8 mouse cellular contexts compared by ENCODE assay signal in the genomic region with DNA sequence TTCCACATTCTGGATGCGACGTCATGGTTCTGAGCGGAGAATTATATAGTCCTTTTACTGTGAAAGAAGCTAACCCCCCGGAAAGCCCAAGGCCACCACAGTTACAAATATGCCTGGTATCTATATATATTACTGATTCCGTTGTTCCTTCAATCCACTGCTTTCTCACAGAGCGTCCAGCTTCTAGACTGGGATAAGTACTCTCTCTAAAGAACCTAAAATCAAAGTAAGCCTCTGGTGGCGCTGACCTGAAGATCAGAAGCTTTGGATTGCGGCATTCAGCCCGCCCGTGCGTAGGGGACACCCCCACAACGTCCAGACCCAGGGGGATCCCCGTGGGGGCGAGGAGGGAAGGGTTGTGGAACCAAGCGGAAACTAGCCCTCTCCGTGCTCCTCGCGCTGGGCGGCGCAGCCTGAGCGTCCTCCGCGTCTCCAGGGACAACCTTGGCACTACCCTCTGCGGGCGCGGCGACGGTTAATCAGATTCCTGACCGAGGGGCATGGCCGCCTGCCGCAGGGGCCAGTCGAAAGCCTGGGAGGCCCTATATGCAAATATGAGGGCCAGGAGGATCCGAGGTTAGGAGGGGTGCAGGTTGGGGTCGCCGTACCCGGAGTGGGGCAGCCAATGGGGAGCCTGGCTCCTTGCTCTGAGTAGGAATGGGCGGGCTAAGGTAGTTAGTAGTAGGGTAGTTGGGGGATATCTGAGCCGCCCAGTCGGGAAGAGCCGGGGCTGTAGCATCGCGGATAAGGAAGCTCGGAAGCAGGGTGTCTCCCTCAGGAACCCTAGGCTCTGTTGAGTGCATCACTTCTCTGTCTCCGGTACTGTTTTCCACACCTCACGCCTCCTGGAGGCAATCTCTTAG. TPM values are rescaled to one million over a fixed set of nuclear protein-coding genes. Genes with fewer than 3 reads are reported as not detected.
A peak's percentile ranks its signal among the peaks of the same experiment; 100 is the strongest.
DNase-seq lines count a peak whose midpoint lies in the region; ATAC-seq lines count a peak whose summit lies in the region.

No protein-coding gene starts in this region.

- H3K27me3 ChIP-seq in embryonic facial prominence, embryonic 10.5 days (replicated peaks; ENCODE audit: low read depth, poor library complexity, severe bottlenecking), result peaks cover 65% of the 10 kb centered on the region
- H3K27me3 ChIP-seq in hindbrain, embryonic 12.5 days, result peaks cover 48% of the 10 kb centered on the region

- no peak overlapping the region for H3K27ac ChIP-seq in embryonic facial prominence, embryonic 10.5 days (replicated peaks)
- no peak overlapping the region for H3K27ac ChIP-seq in hindbrain, embryonic 12.5 days

- peak overlapping the region; percentile 70 for H3K4me2 ChIP-seq in hindbrain, embryonic 12.5 days (replicated peaks)

- no peaks in the 10 kb centered on the region for H3K36me3 ChIP-seq in embryonic facial prominence, embryonic 10.5 days (replicated peaks)
- no peaks in the 10 kb centered on the region for H3K36me3 ChIP-seq in hindbrain, embryonic 12.5 days

- H3K9me3 ChIP-seq in embryonic facial prominence, embryonic 10.5 days, result no peaks in the 10 kb centered on the region
- no peaks in the 10 kb centered on the region for H3K9me3 ChIP-seq in hindbrain, embryonic 12.5 days (replicated peaks)

- H3K4me1 ChIP-seq in embryonic facial prominence, embryonic 10.5 days, result peaks cover 9% of the 10 kb centered on the region
- peaks cover 9% of the 10 kb centered on the region for H3K4me1 ChIP-seq in hindbrain, embryonic 12.5 days

- peak overlapping the region; percentile 56 for H3K4me3 ChIP-seq in embryonic facial prominence, embryonic 10.5 days
- H3K4me3 ChIP-seq in hindbrain, embryonic 12.5 days, result peak overlapping the region; percentile 38

- DNase-seq in right cerebral cortex, adult 18-20 months, result peak; percentile 2
- DNase-seq in right cerebral cortex, postnatal 36 days (ENCODE audit: low spot score in 2 of 2), result no peak
- DNase-seq in embryonic facial prominence, embryonic 10.5 days (ENCODE audit: low spot score), result peak; percentile 51
- peak; percentile 16 for DNase-seq in liver
- peak; percentile 56 for DNase-seq in neural tube, embryonic 10.5 days (ENCODE audit: extremely low spot score, low spot score)
- no peak for DNase-seq in left cerebral cortex, adult 11 months (ENCODE audit: low spot score)

- WGBS in embryonic facial prominence, embryonic 10.5 days, result 3% methylated on average over 45 of the region's 45 CpGs
- WGBS in hindbrain, embryonic 12.5 days, result 3% methylated on average over 45 of the region's 45 CpGs

- ATAC-seq in hindbrain, embryonic 12.5 days (ENCODE audit: low FRiP score), result no peak
- no peak for ATAC-seq in frontal cortex, adult (ENCODE audit: low TSS enrichment)

- H3K9ac ChIP-seq in hindbrain, embryonic 12.5 days, result peak overlapping the region; percentile 24; the same call in 1 of the 2 replicates

RNA-seq across cellular contexts. Expression of a gene that starts 9.3 kb away (rescaled TPM):
- polyA plus RNA-seq in embryonic facial prominence, embryonic 10.5 days (2016; fragmentation: Nextera tagmentation; extraction: Ambion mirVana), result not detected in 2 replicates
- 0.13 and 0.15 TPM in 2 replicates for polyA plus RNA-seq in hindbrain, embryonic 12.5 days (2016; fragmentation: Nextera tagmentation; extraction: Ambion mirVana)

RNA-seq across cellular contexts. Expression of a gene that starts 12.5 kb away (rescaled TPM):
- polyA plus RNA-seq in embryonic facial prominence, embryonic 10.5 days (2016; fragmentation: Nextera tagmentation; extraction: Ambion mirVana), result not detected in 2 replicates
- 0.15 TPM in 1 of 2 replicates, not detected in the other for polyA plus RNA-seq in hindbrain, embryonic 12.5 days (2016; fragmentation: Nextera tagmentation; extraction: Ambion mirVana)

RNA-seq across cellular contexts. Expression of a gene that starts 48.8 kb away (rescaled TPM):
- polyA plus RNA-seq in embryonic facial prominence, embryonic 10.5 days (2016; fragmentation: Nextera tagmentation; extraction: Ambion mirVana), result 596 and 634 TPM in 2 replicates
- 377 and 424 TPM in 2 replicates for polyA plus RNA-seq in hindbrain, embryonic 12.5 days (2016; fragmentation: Nextera tagmentation; extraction: Ambion mirVana)

RNA-seq across cellular contexts. Expression of a gene that starts 59.1 kb away (rescaled TPM):
- polyA plus RNA-seq in embryonic facial prominence, embryonic 10.5 days (2016; fragmentation: Nextera tagmentation; extraction: Ambion mirVana), result 34.3 and 35.2 TPM in 2 replicates
- polyA plus RNA-seq in hindbrain, embryonic 12.5 days (2016; fragmentation: Nextera tagmentation; extraction: Ambion mirVana), result 40.7 and 43.4 TPM in 2 replicates

Comparison
In these comparisons a context has a peak if more than half of its experiments do, and no peak if none do; other contexts are left out.
1. DNase-seq: peak in right cerebral cortex, adult 18-20 months (single experiment), embryonic facial prominence, embryonic 10.5 days (single experiment), liver (single experiment) and neural tube, embryonic 10.5 days (single experiment); none in right cerebral cortex, postnatal 36 days (0 of 2) and left cerebral cortex, adult 11 months (single experiment).